Mouse (Mus musculus) cortical plate, adult 2 months (tissue): Measurements from ENCODE around the gene B3gnt2.

Source experiments
- CTCF ChIP-seq: fragments of 200-500 bp; IDR thresholded peaks from 2 replicates; pipeline ENCODE4 v1.5.1; 2011; ENCODE audit warnings: mild to moderate bottlenecking, control low read depth, low read length; ENCODE audit not compliant: insufficient read depth; ENCODE audit errors: extremely low read depth
- POLR2A ChIP-seq: fragments of 200-500 bp; IDR thresholded peaks from 2 replicates; pipeline ENCODE4 v1.6.1; 2011; ENCODE audit warnings: mild to moderate bottlenecking, low read length, control low read depth; ENCODE audit not compliant: insufficient read depth; ENCODE audit errors: extremely low read depth

GRCm38 (mm10) chr11:22780761-22781160 is 80.0 kb downstream of the B3gnt2 start:
- no peak for TF ChIP-seq CTCF
- TF ChIP-seq POLR2A = no peak
